Mouse (Mus musculus) lung, embryonic 14.5 days (tissue): Measurements from ENCODE around the gene Dnah7a. TPM values are rescaled to one million over a fixed set of nuclear protein-coding genes. Genes with fewer than 3 reads are reported as not detected.
"Not testable (repeated sequence)": the region's sequence is repeated elsewhere in the genome, so short reads cannot be mapped to it uniquely, and the experiment has no call there.

Experiments
- ATAC-seq: fragments of 200-750 bp; cut with Nextera tagmentation; 2 replicates; pipeline ENCODE4 v1.8.0; 2017; ENCODE audit warnings: mild to moderate bottlenecking, moderate TSS enrichment, moderate library complexity; ENCODE audit not compliant: insufficient read depth
- DNase-seq: peaks from one replicate; pipeline ENCODE4 v3.0.0-alpha.2; 2015
- H3K27ac ChIP-seq: fragments of 300-500 bp; sonication (generic); 2 replicates; pipeline ENCODE4 v1.5.1; 2014; ENCODE audit warnings: low read depth, mild to moderate bottlenecking, moderate library complexity
- H3K27me3 ChIP-seq: fragments of 300-500 bp; sonication (generic); 2 replicates; pipeline ENCODE4 v1.6.1; 2014; ENCODE audit warnings: low read length, control low read depth; ENCODE audit not compliant: insufficient read depth
- H3K36me3 ChIP-seq: fragments of 300-500 bp; sonication (generic); 2 replicates; pipeline ENCODE4 v1.6.1; 2014; ENCODE audit warnings: control low read depth; ENCODE audit not compliant: insufficient read depth
- H3K4me1 ChIP-seq: fragments of 300-500 bp; sonication (generic); 2 replicates; pipeline ENCODE4 v1.6.1; 2014; ENCODE audit warnings: antibody characterized with exemption, control low read depth; ENCODE audit not compliant: insufficient read depth
- H3K4me2 ChIP-seq: fragments of 300-500 bp; sonication (generic); 2 replicates; pipeline ENCODE4 v1.6.1; 2014; ENCODE audit warnings: mild to moderate bottlenecking
- H3K4me3 ChIP-seq: fragments of 300-500 bp; sonication (generic); 2 replicates; pipeline ENCODE4 v1.5.1; 2014; ENCODE audit warnings: low read depth, low read length
- H3K9ac ChIP-seq: fragments of 300-500 bp; sonication (generic); 2 replicates; pipeline ENCODE4 v1.6.1; 2014
- H3K9me3 ChIP-seq: fragments of 300-500 bp; sonication (generic); 2 replicates; pipeline ENCODE4 v1.6.1; 2016; ENCODE audit warnings: low read depth, low read length, control low read depth
- CTCF ChIP-seq: IDR thresholded peaks from 2 replicates; pipeline ENCODE4 v1.5.1; 2016; ENCODE audit warnings: antibody characterized with exemption, low read depth
- WGBS: fragments of 180-500 bp; shearing (Covaris S2); extraction: QIAGEN DNeasy Blood & Tissue Kit; methylation state at CpG from one replicate; pipeline ENCODE4 v1.1.7; 2014; 5-methylcytosine and 5-hydroxymethylcytosine counted together
- polyA plus RNA-seq: library from polyadenylated mRNA; unstranded; fragments of >200 nt; fragmentation: Nextera tagmentation; extraction: Ambion mirVana; gene quantifications from 2 replicates; pipeline ENCODE4 v1.2.1, GENCODE M21; 2014

Gene Dnah7a
- polyA plus RNA-seq, 1 experiment from 2014 or later, result 2.3 TPM

- H3K4me3 ChIP-seq, result no peak overlapping the region
- TF ChIP-seq CTCF, result no peak
- no peaks in the 10 kb centered on the region for H3K36me3 ChIP-seq
- H3K9me3 ChIP-seq, result no peaks in the 10 kb centered on the region
- WGBS, result 7% methylated on average over 3 of the region's 3 CpGs
- no peak overlapping the region for H3K9ac ChIP-seq
- no peaks in the 10 kb centered on the region for H3K27me3 ChIP-seq
- no peaks in the 10 kb centered on the region for H3K4me1 ChIP-seq
- H3K27ac ChIP-seq, result no peak overlapping the region
- peak; percentile 44 for DNase-seq
- no peak overlapping the region for H3K4me2 ChIP-seq
- peak; percentile 78; the same call in 1 of the 2 replicates for ATAC-seq
These were observed 300.7 kb downstream of the Dnah7a start for GRCm38 (mm10) chr1:53405803-53406325.

GRCm38 (mm10) chr1:53393936-53394760, 312.4 kb downstream of the Dnah7a start:
- H3K4me3 ChIP-seq, H3K36me3 ChIP-seq, H3K27ac ChIP-seq, H3K27me3 ChIP-seq, H3K9me3 ChIP-seq, H3K4me1 ChIP-seq, H3K9ac ChIP-seq: not testable (repeated sequence)
- DNase-seq, result peak; percentile 52
- peak; percentile 47; the same call in 1 of the 2 replicates for ATAC-seq
- H3K4me2 ChIP-seq, result peak overlapping the region; percentile 43; the same call in 1 of the 2 replicates
- 32% methylated on average over 21 of the region's 21 CpGs for WGBS

- WGBS, result 93% methylated on average over 10 of the region's 14 CpGs
- TF ChIP-seq CTCF, result no peak
- no peak overlapping the region for H3K27ac ChIP-seq
- H3K4me1 ChIP-seq, result no peaks in the 10 kb centered on the region
- no peak overlapping the region for H3K4me2 ChIP-seq
- no peaks in the 10 kb centered on the region for H3K27me3 ChIP-seq
- no peak overlapping the region for H3K4me3 ChIP-seq
- ATAC-seq (no peak), DNase-seq (no peak)
- no peak overlapping the region for H3K9ac ChIP-seq
- H3K9me3 ChIP-seq, result no peaks in the 10 kb centered on the region
- no peaks in the 10 kb centered on the region for H3K36me3 ChIP-seq
These were observed 317.8 kb downstream of the Dnah7a start for GRCm38 (mm10) chr1:53388762-53389161.

GRCm38 (mm10) chr1:53384085-53384688, 322.4 kb downstream of the Dnah7a start:
- H3K9me3 ChIP-seq, result no peaks in the 10 kb centered on the region
- no peak overlapping the region for H3K4me2 ChIP-seq
- no peaks in the 10 kb centered on the region for H3K36me3 ChIP-seq
- no peak overlapping the region for H3K9ac ChIP-seq
- no peaks in the 10 kb centered on the region for H3K4me1 ChIP-seq
- no peaks in the 10 kb centered on the region for H3K27me3 ChIP-seq
- DNase-seq, result no peak
- no peak for TF ChIP-seq CTCF
- H3K27ac ChIP-seq, result no peak overlapping the region
- ATAC-seq, result no peak
- H3K4me3 ChIP-seq, result no peak overlapping the region
- WGBS, result 68% methylated on average over 6 of the region's 6 CpGs

GRCm38 (mm10) chr1:53377731-53378130, 328.9 kb downstream of the Dnah7a start:
- 68% methylated on average over 3 of the region's 3 CpGs for WGBS
- Histone ChIP-seq H3K4me1 (no peaks in the 10 kb centered on the region), H3K4me2 (no peak overlapping the region), H3K27me3 (no peaks in the 10 kb centered on the region), H3K4me3 (no peak overlapping the region), H3K36me3 (no peaks in the 10 kb centered on the region), H3K9ac (no peak overlapping the region), H3K27ac (no peak overlapping the region), H3K9me3 (no peaks in the 10 kb centered on the region)
- TF ChIP-seq CTCF, result no peak
- no peak for ATAC-seq
- DNase-seq, result no peak

- DNase-seq, H3K4me3 ChIP-seq, H3K27me3 ChIP-seq, ATAC-seq, H3K4me2 ChIP-seq, H3K27ac ChIP-seq, H3K4me1 ChIP-seq, H3K36me3 ChIP-seq, H3K9me3 ChIP-seq, H3K9ac ChIP-seq: not testable (repeated sequence)
- 75% methylated on average over 2 of the region's 2 CpGs for WGBS
These were observed 330.6 kb downstream of the Dnah7a start for GRCm38 (mm10) chr1:53375965-53376364.

- Histone ChIP-seq H3K9me3 (no peaks in the 10 kb centered on the region), H3K4me2 (no peak overlapping the region), H3K4me3 (no peak overlapping the region), H3K27ac (no peak overlapping the region), H3K27me3 (no peaks in the 10 kb centered on the region), H3K36me3 (no peaks in the 10 kb centered on the region), H3K9ac (no peak overlapping the region), H3K4me1 (no peaks in the 10 kb centered on the region)
- ATAC-seq, result no peak
- no peak for DNase-seq
- TF ChIP-seq CTCF, result no peak
These were observed 347.6 kb downstream of the Dnah7a start for GRCm38 (mm10) chr1:53358988-53359387.
